Mouse (Mus musculus) thymus, adult 2 months (tissue): ENCODE data around the gene 1700017B05Rik.

ENCODE experiments used
- CTCF ChIP-seq: fragments of 200-500 bp; IDR thresholded peaks from 2 replicates; pipeline ENCODE4 v1.5.1; 2012; ENCODE audit warnings: mild to moderate bottlenecking, control low read depth, low read length, moderate library complexity, borderline replicate concordance; ENCODE audit not compliant: control insufficient read depth, poor library complexity, insufficient read depth; ENCODE audit errors: extremely low read depth
- POLR2A ChIP-seq: fragments of 200-500 bp; IDR thresholded peaks from 2 replicates; pipeline ENCODE4 v1.6.1; 2012; ENCODE audit warnings: mild to moderate bottlenecking, low read length, control low read depth, moderate library complexity; ENCODE audit not compliant: control insufficient read depth, poor library complexity, insufficient read depth; ENCODE audit errors: extremely low read depth

DNA sequence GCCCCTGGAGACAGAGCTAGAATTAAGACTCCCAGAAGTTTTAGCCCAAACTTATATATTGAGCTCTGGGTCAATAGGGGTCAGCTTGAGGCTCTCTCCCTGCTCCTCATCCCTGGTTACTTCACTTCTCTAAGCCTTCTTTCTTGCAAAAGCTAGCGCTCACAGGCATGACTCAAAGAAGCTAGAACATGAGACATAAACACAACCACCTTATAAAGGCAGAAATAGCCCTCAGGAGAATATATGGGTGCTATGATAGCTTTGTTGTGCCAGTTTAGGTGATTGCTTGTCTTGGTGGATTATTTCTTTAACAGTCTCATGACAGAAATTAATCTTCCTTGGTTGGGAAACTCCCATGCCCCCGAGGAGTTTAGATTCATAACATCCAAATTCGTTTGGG, 32.5 kb upstream of the 1700017B05Rik start:
- TF ChIP-seq CTCF (no peak), POLR2A (no peak)
